Mouse (Mus musculus) heart, embryonic 14.5 days (tissue): ENCODE measurements around the gene Tm9sf3. TPM values are rescaled to one million over a fixed set of nuclear protein-coding genes. Genes with fewer than 3 reads are reported as not detected.

ENCODE experiments used
- ATAC-seq: fragments of 200-750 bp; cut with Nextera tagmentation; 2 replicates; pipeline ENCODE4 v1.8.0; 2017; ENCODE audit warnings: low read depth, moderate TSS enrichment; ENCODE audit not compliant: insufficient number of reproducible peaks, insufficient read depth, low FRiP score
- H3K27ac ChIP-seq, 2 experiments: fragments of 200-500 bp in 1 of 2; fragments of 300-500 bp in 1 of 2; sonication (generic) in 1 of 2; replicated peaks in 1 of 2; 2 replicates each; pipeline ENCODE4 v1.5.1; 2012 to 2014; ENCODE audit warnings: low read depth in 2 of 2, low read length in 2 of 2, control low read depth in 1 of 2, mild to moderate bottlenecking in 1 of 2, mixed read lengths in 1 of 2; ENCODE audit not compliant: control insufficient read depth in 1 of 2, insufficient read depth in 1 of 2
- H3K27me3 ChIP-seq: fragments of 300-500 bp; sonication (generic); 2 replicates; pipeline ENCODE4 v1.6.1; 2014; ENCODE audit warnings: mild to moderate bottlenecking, low read length, control low read depth; ENCODE audit not compliant: control insufficient read depth, insufficient read depth
- H3K36me3 ChIP-seq: fragments of 300-500 bp; sonication (generic); 2 replicates; pipeline ENCODE4 v1.6.1; 2014; ENCODE audit warnings: mild to moderate bottlenecking, control low read depth, low read length, mixed read lengths; ENCODE audit not compliant: control insufficient read depth, insufficient read depth
- H3K4me1 ChIP-seq, 2 experiments: fragments of 200-500 bp in 1 of 2; fragments of 300-500 bp in 1 of 2; sonication (generic) in 1 of 2; 2 replicates each; pipeline ENCODE4 v1.6.1; 2012 to 2014; ENCODE audit warnings: low read length in 2 of 2, control low read depth in 1 of 2, mixed read lengths in 1 of 2; ENCODE audit not compliant: control insufficient read depth in 2 of 2, insufficient read depth in 2 of 2
- H3K4me2 ChIP-seq: fragments of 300-500 bp; sonication (generic); 2 replicates; pipeline ENCODE4 v1.6.1; 2014; ENCODE audit warnings: mild to moderate bottlenecking, low read length
- H3K4me3 ChIP-seq, 2 experiments: fragments of 200-500 bp in 1 of 2; fragments of 300-500 bp in 1 of 2; sonication (generic) in 1 of 2; 2 replicates each; pipeline ENCODE4 v1.5.1; 2012 to 2014; ENCODE audit warnings: low read length in 2 of 2, mild to moderate bottlenecking in 2 of 2, control low read depth in 1 of 2, low read depth in 1 of 2, moderate library complexity in 1 of 2; ENCODE audit not compliant: control insufficient read depth in 1 of 2, insufficient read depth in 1 of 2
- H3K9ac ChIP-seq: fragments of 300-500 bp; sonication (generic); 2 replicates; pipeline ENCODE4 v1.6.1; 2014; ENCODE audit warnings: mild to moderate bottlenecking, low read length
- H3K9me3 ChIP-seq: fragments of 300-500 bp; sonication (generic); 2 replicates; pipeline ENCODE4 v1.6.1; 2016; ENCODE audit warnings: low read length, control low read depth; ENCODE audit not compliant: control insufficient read depth
- WGBS: fragments of 180-500 bp; shearing (Covaris S2); extraction: QIAGEN DNeasy Blood & Tissue Kit; methylation state at CpG from one replicate; pipeline ENCODE4 v1.1.7; 2014; 5-methylcytosine and 5-hydroxymethylcytosine counted together
- polyA plus RNA-seq: library from polyadenylated mRNA; unstranded; fragments of >200 nt; fragmentation: Nextera tagmentation; extraction: Ambion mirVana; gene quantifications from 2 replicates; pipeline ENCODE4 v1.2.1, GENCODE M21; 2014

The Tm9sf3 gene
- polyA plus RNA-seq, 1 experiment from 2014 or later, result 119 TPM

DNA sequence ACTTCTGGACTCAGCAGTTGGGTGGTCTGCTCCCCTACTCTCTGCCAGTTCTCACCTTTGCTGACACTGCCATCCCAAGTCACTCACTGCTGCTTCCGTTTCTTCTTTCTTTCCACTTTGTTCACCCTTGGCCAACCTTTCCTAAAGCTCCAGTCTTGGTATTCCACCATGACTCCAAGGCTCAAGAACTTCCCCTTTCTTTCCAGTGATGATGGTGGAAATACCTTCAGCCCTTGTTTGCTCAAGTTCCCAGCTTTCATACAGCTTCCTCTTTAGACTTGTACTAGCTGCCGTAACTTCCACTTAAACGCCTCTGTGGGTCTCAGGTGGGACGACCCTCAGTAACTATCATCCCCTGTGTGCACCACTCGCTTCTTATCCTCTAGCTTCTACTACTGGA, 21.8 kb downstream of the Tm9sf3 start:
- no peak for ATAC-seq

DNA sequence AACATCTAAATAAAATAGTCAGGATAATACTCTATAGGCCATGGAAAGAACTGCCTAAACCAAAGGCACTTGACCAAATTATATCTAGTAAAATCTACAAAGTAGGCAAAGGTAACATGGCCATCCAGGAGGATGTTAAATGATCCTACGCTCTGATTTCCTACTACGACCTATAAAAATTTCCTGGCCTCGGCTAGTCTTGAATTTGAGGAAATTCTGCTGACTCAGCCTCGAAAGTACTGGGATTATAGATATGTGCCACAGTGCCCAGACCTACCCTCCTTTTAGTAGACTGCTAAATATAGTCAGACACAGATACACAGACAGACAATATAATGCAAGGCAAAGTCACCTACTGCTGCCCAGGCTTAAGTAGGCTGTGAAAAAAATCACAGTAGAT, 30.1 kb downstream of the Tm9sf3 start:
- no peak overlapping the region for H3K4me3 ChIP-seq
- no peaks in the 10 kb centered on the region for H3K9me3 ChIP-seq
- no peak overlapping the region for H3K4me2 ChIP-seq
- no peaks in the 10 kb centered on the region for H3K4me1 ChIP-seq
- no peak overlapping the region for H3K27ac ChIP-seq
- H3K36me3 ChIP-seq, result peaks cover 89% of the 10 kb centered on the region
- no peak for ATAC-seq
- WGBS, result 70% methylated on average over 4 of the region's 4 CpGs
- H3K9ac ChIP-seq, result no peak overlapping the region
- H3K27me3 ChIP-seq, result no peaks in the 10 kb centered on the region

More for the DNA sequence above, 21.8 kb downstream of the Tm9sf3 start:
- Histone ChIP-seq H3K4me2 (no peak overlapping the region), H3K27me3 (no peaks in the 10 kb centered on the region), H3K27ac (no peak overlapping the region), H3K36me3 (peaks cover 86% of the 10 kb centered on the region), H3K4me1 (0 out of 4 replicates have a peak, but pooled peaks cover 2 to 4% of the 10 kb centered on the region in 2 experiments), H3K9me3 (no peaks in the 10 kb centered on the region), H3K9ac (no peak overlapping the region), H3K4me3 (no peak overlapping the region)
- 93% methylated on average over 5 of the region's 5 CpGs for WGBS

DNA sequence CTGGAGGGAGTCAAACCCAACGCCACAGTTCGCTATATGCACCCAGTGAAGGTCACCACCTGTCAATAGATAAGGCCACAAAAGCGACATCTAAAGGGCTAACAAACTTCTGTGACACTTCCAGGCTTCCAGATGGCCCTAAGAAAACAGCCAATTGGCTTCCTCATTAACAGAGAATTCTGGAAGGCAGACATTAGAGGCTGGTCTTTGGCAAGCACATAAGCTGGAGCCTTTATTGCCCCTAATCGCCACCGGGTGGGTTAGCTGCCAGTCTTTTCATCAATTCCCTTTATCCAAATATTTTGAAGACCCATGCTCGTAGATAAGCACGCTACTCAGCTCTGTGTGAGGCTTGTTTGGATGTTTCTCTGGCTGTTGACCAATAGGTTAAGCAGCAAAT, 55.5 kb downstream of the Tm9sf3 start:
- peaks cover 7 to 15% of the 10 kb centered on the region in 2 experiments for H3K4me1 ChIP-seq
- ATAC-seq, result no peak
- H3K4me2 ChIP-seq, result no peak overlapping the region
- no peak overlapping the region for H3K9ac ChIP-seq
- peaks cover 21% of the 10 kb centered on the region for H3K36me3 ChIP-seq
- H3K4me3 ChIP-seq, result no peak overlapping the region
- 23% methylated on average over 7 of the region's 7 CpGs for WGBS
- H3K9me3 ChIP-seq, result no peaks in the 10 kb centered on the region
- H3K27ac ChIP-seq, result no peak overlapping the region
- H3K27me3 ChIP-seq, result peaks cover 36% of the 10 kb centered on the region

DNA sequence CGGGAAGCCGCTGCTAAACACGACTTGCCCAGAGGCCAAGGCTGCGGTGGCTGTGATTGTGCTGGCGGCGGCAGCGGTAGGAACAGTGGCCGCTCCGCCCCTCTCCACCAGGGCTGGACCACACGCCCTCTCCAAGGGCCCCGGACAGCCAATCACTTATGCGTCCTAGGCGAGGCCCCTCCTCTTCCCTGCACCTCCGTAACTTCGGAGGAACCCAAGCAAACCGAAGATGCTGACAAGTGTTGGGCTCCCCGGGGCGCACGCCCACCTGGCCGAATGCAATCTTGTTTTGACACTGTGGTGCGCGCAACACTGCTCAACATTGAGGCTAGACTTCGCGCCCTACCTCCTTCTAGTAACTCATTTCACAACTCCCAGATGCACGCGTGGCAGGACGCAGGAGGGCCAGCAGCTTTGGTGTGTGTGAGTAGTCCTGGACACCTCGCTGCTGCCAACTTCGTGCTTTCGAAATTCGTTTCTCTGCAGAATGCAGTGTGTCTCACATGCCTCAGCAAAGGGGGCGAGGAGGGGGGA, 56.9 kb downstream of the Tm9sf3 start, which contains the start of gene Tll2:
Gene Tll2 (minus strand): TSS at position 25 of the 534 bp plus-strand sequence.
- Histone ChIP-seq H3K27me3 (peaks cover 39% of the 10 kb centered on the region), H3K9me3 (no peaks in the 10 kb centered on the region), H3K36me3 (peaks cover 13% of the 10 kb centered on the region), H3K4me2 (peak within 1 kb of the TSS; percentile 97), H3K9ac (peak within 1 kb of the TSS; percentile 65), H3K27ac (no peak within 1 kb of the TSS), H3K4me1 (peaks cover 7 to 15% of the 10 kb centered on the region in 2 experiments), H3K4me3 (peak within 1 kb of the TSS; percentile 46 to 47)
- peak; percentile 73 for ATAC-seq
- under 1% methylated on average over 31 of the region's 32 CpGs for WGBS

DNA sequence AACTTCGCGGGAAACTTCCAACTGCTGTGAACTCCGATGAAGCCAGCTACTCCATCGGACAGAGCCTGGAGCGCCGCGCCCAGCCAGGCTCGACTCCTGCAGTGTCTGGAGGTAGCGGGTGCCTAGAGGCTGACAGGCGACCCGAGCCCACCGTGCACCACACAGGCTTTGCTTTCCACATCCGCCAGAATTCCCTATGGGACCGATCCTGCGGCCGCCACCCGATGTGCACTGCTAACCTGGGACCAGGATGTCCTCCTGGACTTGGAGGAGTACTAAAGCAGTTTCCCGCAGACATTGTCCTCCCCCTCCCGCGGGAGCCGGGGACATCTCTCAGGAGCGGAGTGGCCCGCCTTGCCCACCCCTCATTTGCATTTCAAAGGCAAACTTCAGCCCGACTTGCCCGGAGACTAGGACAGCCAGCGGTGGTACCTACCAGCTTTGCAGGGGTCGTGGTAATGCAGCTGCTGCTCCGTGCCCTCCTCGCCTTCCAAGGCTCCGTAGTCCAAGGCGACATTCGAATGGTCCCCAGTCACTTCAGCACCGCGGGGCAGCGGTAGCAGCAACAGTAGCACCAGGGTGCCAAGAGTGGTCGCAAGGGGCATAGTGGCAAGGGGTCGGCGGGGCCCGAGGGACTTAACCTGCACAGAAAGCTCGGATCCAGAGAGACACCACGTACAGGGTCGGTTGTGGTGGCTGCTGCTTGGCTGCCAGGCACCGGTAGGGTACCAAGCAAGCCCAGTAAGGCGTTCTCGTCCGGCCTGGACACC, 57.6 kb downstream of the Tm9sf3 start:
- ATAC-seq, result no peak
- H3K4me3 ChIP-seq, result peak overlapping the region; percentile 46 to 47
- peaks cover 39% of the 10 kb centered on the region for H3K27me3 ChIP-seq
- peak overlapping the region; percentile 97 for H3K4me2 ChIP-seq
- peak overlapping the region; percentile 65 for H3K9ac ChIP-seq
- H3K27ac ChIP-seq, result no peak overlapping the region
- H3K9me3 ChIP-seq, result no peaks in the 10 kb centered on the region
- WGBS, result under 1% methylated on average over 46 of the region's 46 CpGs
- H3K4me1 ChIP-seq, result peaks cover 7 to 15% of the 10 kb centered on the region in 2 experiments
- peaks cover 9% of the 10 kb centered on the region for H3K36me3 ChIP-seq

- Histone ChIP-seq H3K9me3 (no peaks in the 10 kb centered on the region), H3K27me3 (peaks cover 39% of the 10 kb centered on the region), H3K4me3 (no peak overlapping the region), H3K36me3 (no peaks in the 10 kb centered on the region), H3K4me2 (no peak overlapping the region), H3K4me1 (peaks cover 7 to 15% of the 10 kb centered on the region in 2 experiments), H3K27ac (no peak overlapping the region), H3K9ac (no peak overlapping the region)
- 59% methylated on average over 11 of the region's 11 CpGs for WGBS
- ATAC-seq, result no peak
These were observed 59.4 kb downstream of the Tm9sf3 start for GRCm38 (mm10) chr19:41204159-41205081.

DNA sequence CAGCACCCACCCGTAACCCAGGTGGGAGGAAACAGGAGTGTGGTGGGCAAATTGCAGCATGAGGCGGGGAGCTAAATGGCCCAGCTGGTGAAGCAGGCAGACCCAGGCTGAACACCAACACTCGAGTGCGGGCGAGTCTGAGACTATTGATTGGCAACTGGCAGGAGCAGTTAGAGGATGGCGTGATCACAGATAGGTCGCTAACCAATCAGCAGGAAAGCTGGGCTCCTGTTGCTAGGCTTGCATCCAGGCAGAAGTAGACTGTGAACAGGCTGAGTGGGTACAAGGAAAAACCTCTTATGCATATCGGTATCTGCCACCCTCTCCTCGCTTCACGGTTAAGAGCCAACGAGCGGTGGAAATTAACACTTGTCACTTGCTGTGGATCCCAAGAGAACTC, 66.2 kb downstream of the Tm9sf3 start:
- ATAC-seq, result no peak
- Histone ChIP-seq H3K4me3 (no peak overlapping the region), H3K4me2 (no peak overlapping the region), H3K36me3 (no peaks in the 10 kb centered on the region), H3K9ac (no peak overlapping the region), H3K9me3 (no peaks in the 10 kb centered on the region), H3K4me1 (no peaks in the 10 kb centered on the region), H3K27ac (no peak overlapping the region), H3K27me3 (no peaks in the 10 kb centered on the region)
- 69% methylated on average over 12 of the region's 12 CpGs for WGBS
